23 mouse cellular contexts compared by ENCODE assay signal in the genomic region with DNA sequence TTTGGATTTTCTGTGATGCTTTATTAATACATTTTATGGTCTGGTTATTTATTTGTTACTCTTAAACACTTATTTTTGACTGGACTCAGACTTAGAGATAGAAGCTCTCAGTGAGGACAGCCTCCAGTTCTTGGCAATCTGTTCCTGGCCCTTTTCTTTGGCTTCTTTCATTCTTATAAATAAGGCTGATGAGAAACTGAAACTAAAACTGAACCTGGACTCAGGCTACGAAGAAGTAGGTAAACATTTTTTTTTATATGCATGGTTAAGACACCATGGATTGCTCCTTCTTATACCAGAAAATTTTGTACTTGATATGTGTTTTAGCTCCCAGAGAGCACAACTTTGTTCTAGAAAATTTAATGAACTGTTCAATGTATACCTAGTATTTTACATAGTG.
A peak's percentile ranks its signal among the peaks of the same experiment; 100 is the strongest.
DNase-seq lines count a peak whose midpoint lies in the region; ATAC-seq and TF ChIP-seq lines count a peak whose summit lies in the region.
"Had no signal": no experiment of that assay in that cellular context is flagged by ENCODE, and none has a peak within 500 bp of the region (broad histone marks: within the 10 kb centered on the region; RNA-seq: fewer than 3 reads in every experiment).

No protein-coding gene starts in this region.

- in situ Hi-C loops in Patski (cut with MboI; ENCODE audit: low pct_unique_long_range_greater_than_20kb) = no loop called here

- no peaks in the 10 kb centered on the region for H3K4me1 ChIP-seq in kidney, embryonic 16.5 days (ENCODE audit: insufficient read depth, low read length)
- no peaks in the 10 kb centered on the region for H3K4me1 ChIP-seq in intestine, postnatal 0 days (replicated peaks; ENCODE audit: control insufficient read depth, insufficient read depth, low read length)
- H3K4me1 ChIP-seq in liver, postnatal 0 days (ENCODE audit: insufficient read depth) = no peaks in the 10 kb centered on the region
- H3K4me1 ChIP-seq: forebrain, embryonic 15.5 days; limb, embryonic 10.5 days; liver, embryonic 13.5 days; stomach, embryonic 15.5 days had no signal

- no peak for TF ChIP-seq EP300 in liver, postnatal 0 days (IDR thresholded peaks at IDR 0.05; ENCODE audit: low read depth)

- no peaks in the 10 kb centered on the region for H3K9me3 ChIP-seq in kidney, embryonic 16.5 days (ENCODE audit: low read length)
- H3K9me3 ChIP-seq in intestine, postnatal 0 days (ENCODE audit: control insufficient read depth) = no peaks in the 10 kb centered on the region
- no peaks in the 10 kb centered on the region for H3K9me3 ChIP-seq in liver, postnatal 0 days (ENCODE audit: low read length)
- H3K9me3 ChIP-seq: forebrain, embryonic 15.5 days; limb, embryonic 10.5 days; liver, embryonic 13.5 days; neural tube, embryonic 12.5 days; stomach, embryonic 15.5 days had no signal

- no peak for ATAC-seq in kidney, embryonic 16.5 days (ENCODE audit: low FRiP score, low TSS enrichment)
- peak; percentile 47 for ATAC-seq in Patski
- ATAC-seq in intestine, postnatal 0 days = no peak
- no peak for ATAC-seq in liver, postnatal 0 days
- ATAC-seq: forebrain, embryonic 15.5 days; hindbrain, embryonic 16.5 days had no signal

- no peak for DNase-seq in kidney, postnatal 25 days
- DNase-seq in A20 (ENCODE audit: low read depth, low spot score) (peak; percentile 44), Patski (ENCODE audit: low read depth, low spot score) (no peak)
- DNase-seq in liver, postnatal 0 days = no peak
- no peak for DNase-seq in left cerebral cortex, postnatal 25 days (ENCODE audit: low spot score in 2 of 2)
- DNase-seq in right cerebral cortex, adult 18-20 months = no peak
- DNase-seq: adrenal gland, adult 2 months; cerebellum, adult 9-11 months; gastrocnemius, postnatal 10 days; heart, postnatal 14 days; kidney, postnatal 36 days; layer of hippocampus, postnatal 36 days; liver, embryonic 13.5 days; midbrain, embryonic 14.5 days; thymus, postnatal 36 days had no signal

- intact Hi-C loops in left cerebral cortex, postnatal 25 days (cut with DNase I) = no loop called here

- CTCF ChIA-PET in Patski (lab: Charles Lee) = no interaction called here

- POLR2A ChIA-PET in Patski (lab: Charles Lee) = no interaction called here

- H3K36me3 ChIP-seq in kidney, embryonic 16.5 days (ENCODE audit: insufficient read depth, low read length) = no peaks in the 10 kb centered on the region
- H3K36me3 ChIP-seq in intestine, postnatal 0 days (ENCODE audit: control insufficient read depth, insufficient read depth) = no peaks in the 10 kb centered on the region
- H3K36me3 ChIP-seq in liver, postnatal 0 days (replicated peaks; ENCODE audit: insufficient read depth, low read length) = no peaks in the 10 kb centered on the region
- H3K36me3 ChIP-seq: forebrain, embryonic 15.5 days; limb, embryonic 10.5 days; liver, embryonic 13.5 days; neural tube, embryonic 12.5 days; stomach, embryonic 15.5 days had no signal

- no peaks in the 10 kb centered on the region for H3K27me3 ChIP-seq in kidney, embryonic 16.5 days (ENCODE audit: insufficient read depth, low read length)
- H3K27me3 ChIP-seq in Patski = no peaks in the 10 kb centered on the region
- H3K27me3 ChIP-seq in intestine, postnatal 0 days (replicated peaks; ENCODE audit: control insufficient read depth, insufficient read depth, low read length) = no peaks in the 10 kb centered on the region
- no peaks in the 10 kb centered on the region for H3K27me3 ChIP-seq in liver, postnatal 0 days (ENCODE audit: insufficient read depth, low read length)
- H3K27me3 ChIP-seq: forebrain, embryonic 15.5 days; liver, embryonic 13.5 days; neural tube, embryonic 12.5 days; stomach, embryonic 15.5 days had no signal

- H3K9ac ChIP-seq in kidney, embryonic 16.5 days (replicated peaks; ENCODE audit: low read length) = no peak overlapping the region
- H3K9ac ChIP-seq in intestine, postnatal 0 days (ENCODE audit: low read depth, low read length) = no peak overlapping the region
- no peak overlapping the region for H3K9ac ChIP-seq in liver, postnatal 0 days (replicated peaks)
- H3K9ac ChIP-seq: forebrain, embryonic 15.5 days; liver, embryonic 13.5 days; neural tube, embryonic 12.5 days; stomach, embryonic 15.5 days had no signal

- peak overlapping the region; percentile 27; the same call in 1 of the 2 replicates for H3K4me2 ChIP-seq in kidney, embryonic 16.5 days (replicated peaks; ENCODE audit: low read depth, low read length)
- H3K4me2 ChIP-seq in intestine, postnatal 0 days (replicated peaks; ENCODE audit: low read depth) = peak overlapping the region; percentile 39
- no peak overlapping the region for H3K4me2 ChIP-seq in liver, postnatal 0 days (ENCODE audit: low read depth, low read length)
- H3K4me2 ChIP-seq: forebrain, embryonic 15.5 days; liver, embryonic 13.5 days; neural tube, embryonic 12.5 days; stomach, embryonic 15.5 days had no signal

- TF ChIP-seq CTCF in Patski (IDR thresholded peaks at IDR 0.05) = no peak
- TF ChIP-seq CTCF in intestine, postnatal 0 days (IDR thresholded peaks at IDR 0.05; ENCODE audit: low read depth) = no peak
- no peak for TF ChIP-seq CTCF in liver, postnatal 0 days (IDR thresholded peaks at IDR 0.05; ENCODE audit: low read depth)

- H3K27ac ChIP-seq in kidney, embryonic 16.5 days (ENCODE audit: low read length) = no peak overlapping the region
- no peak overlapping the region for H3K27ac ChIP-seq in intestine, postnatal 0 days (ENCODE audit: low read depth, low read length)
- H3K27ac ChIP-seq in liver, postnatal 0 days (ENCODE audit: low read depth) = no peak overlapping the region
- H3K27ac ChIP-seq: forebrain, embryonic 15.5 days; limb, embryonic 10.5 days; liver, embryonic 13.5 days; macrophage; neural tube, embryonic 12.5 days; stomach, embryonic 15.5 days had no signal

- WGBS in kidney, embryonic 16.5 days = 14% methylated on average over 1 of the region's 1 CpGs
- WGBS in intestine, postnatal 0 days = 2% methylated on average over 1 of the region's 1 CpGs
- 22% methylated on average over 1 of the region's 1 CpGs for WGBS in liver, postnatal 0 days (ENCODE audit: insufficient replicate concordance)

- H3K4me3 ChIP-seq in kidney, embryonic 16.5 days (ENCODE audit: low read length) = no peak overlapping the region
- no peak overlapping the region; the same call in 1 of the 2 replicates for H3K4me3 ChIP-seq in intestine, postnatal 0 days (ENCODE audit: low read depth, low read length)
- H3K4me3 ChIP-seq in liver, postnatal 0 days (ENCODE audit: low read depth, low read length) = no peak overlapping the region
- H3K4me3 ChIP-seq: forebrain, embryonic 15.5 days; limb, embryonic 10.5 days; liver, embryonic 13.5 days; neural tube, embryonic 12.5 days; stomach, embryonic 15.5 days had no signal
